Comparison of ENCODE assay signal across 12 mouse cellular contexts in genomic region chr11:51875086-51875485, GRCm38 (mm10). TPM values are rescaled to one million over a fixed set of nuclear protein-coding genes. Genes with fewer than 3 reads are reported as not detected.
DNase-seq lines count a peak whose midpoint lies in the region; ATAC-seq and TF ChIP-seq lines count a peak whose summit lies in the region.
"Had no signal": no experiment of that assay in that cellular context is flagged by ENCODE, and none has a peak within 500 bp of the region (broad histone marks: within the 10 kb centered on the region; RNA-seq: fewer than 3 reads in every experiment).

No protein-coding gene starts in this region.

- H3K4me2 ChIP-seq in embryonic facial prominence, embryonic 15.5 days (replicated peaks) = no peak overlapping the region
- H3K4me2 ChIP-seq in hindbrain, postnatal 0 days (ENCODE audit: low read depth, low read length) = no peak overlapping the region
- no peak overlapping the region for H3K4me2 ChIP-seq in midbrain, embryonic 15.5 days
- H3K4me2 ChIP-seq: hindbrain, embryonic 15.5 days; lung, embryonic 14.5 days; neural tube, embryonic 13.5 days had no signal

- peak overlapping the region; percentile 44; the same call in 1 of the 2 replicates for H3K27ac ChIP-seq in embryonic facial prominence, embryonic 15.5 days (replicated peaks)
- H3K27ac ChIP-seq in hindbrain, postnatal 0 days = no peak overlapping the region
- no peak overlapping the region for H3K27ac ChIP-seq in midbrain, embryonic 15.5 days
- H3K27ac ChIP-seq: hindbrain, embryonic 15.5 days; left cerebral cortex, adult 2 months; neural tube, embryonic 13.5 days had no signal

- H3K36me3 ChIP-seq in embryonic facial prominence, embryonic 15.5 days = no peaks in the 10 kb centered on the region
- no peaks in the 10 kb centered on the region for H3K36me3 ChIP-seq in hindbrain, postnatal 0 days (ENCODE audit: insufficient read depth, low read length)
- no peaks in the 10 kb centered on the region for H3K36me3 ChIP-seq in midbrain, embryonic 15.5 days (replicated peaks)
- H3K36me3 ChIP-seq: hindbrain, embryonic 15.5 days; neural tube, embryonic 13.5 days had no signal

- TF ChIP-seq CTCF in hindbrain, postnatal 0 days (IDR thresholded peaks at IDR 0.05; ENCODE audit: low read depth) = no peak

- 42% methylated on average over 1 of the region's 1 CpGs for WGBS in embryonic facial prominence, embryonic 15.5 days
- WGBS in hindbrain, postnatal 0 days = 39% methylated on average over 1 of the region's 1 CpGs
- WGBS in midbrain, embryonic 15.5 days = 100% methylated on average over 1 of the region's 1 CpGs

- H3K27me3 ChIP-seq in embryonic facial prominence, embryonic 15.5 days = no peaks in the 10 kb centered on the region
- no peaks in the 10 kb centered on the region for H3K27me3 ChIP-seq in hindbrain, postnatal 0 days (ENCODE audit: insufficient read depth, low read length)
- H3K27me3 ChIP-seq in midbrain, embryonic 15.5 days (replicated peaks) = no peaks in the 10 kb centered on the region
- H3K27me3 ChIP-seq: hindbrain, embryonic 15.5 days; neural tube, embryonic 13.5 days had no signal

- H3K9ac ChIP-seq in embryonic facial prominence, embryonic 15.5 days = no peak overlapping the region
- no peak overlapping the region for H3K9ac ChIP-seq in hindbrain, postnatal 0 days (replicated peaks; ENCODE audit: low read length)
- H3K9ac ChIP-seq in midbrain, embryonic 15.5 days = no peak overlapping the region
- H3K9ac ChIP-seq: hindbrain, embryonic 15.5 days; lung, embryonic 14.5 days; neural tube, embryonic 13.5 days had no signal

- H3K4me1 ChIP-seq in embryonic facial prominence, embryonic 15.5 days = peaks cover 15% of the 10 kb centered on the region; the same call in 1 of the 2 replicates
- H3K4me1 ChIP-seq in hindbrain, postnatal 0 days (ENCODE audit: insufficient read depth, low read length) = no peaks in the 10 kb centered on the region
- H3K4me1 ChIP-seq in midbrain, embryonic 15.5 days = no peaks in the 10 kb centered on the region
- H3K4me1 ChIP-seq: hindbrain, embryonic 15.5 days; neural tube, embryonic 13.5 days had no signal

- ATAC-seq in embryonic facial prominence, embryonic 15.5 days (ENCODE audit: insufficient number of reproducible peaks, low FRiP score, low TSS enrichment, low read depth) = no peak
- peak; percentile 61; the same call in 1 of the 2 replicates for ATAC-seq in megakaryocyte-erythroid progenitor cell, adult 5-6 weeks (replicated peaks; ENCODE audit: low FRiP score, low TSS enrichment, poor library complexity, severe bottlenecking)
- no peak for ATAC-seq in hindbrain, postnatal 0 days
- no peak for ATAC-seq in midbrain, embryonic 15.5 days (replicated peaks)

- DNase-seq in layer of hippocampus, adult 11-12 months (ENCODE audit: low spot score) = peak; percentile 39
- no peak for DNase-seq in layer of hippocampus, postnatal 14 days (ENCODE audit: low spot score in 2 of 2)
- DNase-seq in MEL-GATA-1-ER (ENCODE audit: extremely low read depth, low read depth) = peak; percentile 40
- no peak for DNase-seq in hindbrain, postnatal 0 days (ENCODE audit: low spot score)
- DNase-seq: cerebellum, adult 11 months; lung, embryonic 14.5 days had no signal

- no peak overlapping the region for H3K4me3 ChIP-seq in embryonic facial prominence, embryonic 15.5 days (replicated peaks)
- H3K4me3 ChIP-seq in hindbrain, postnatal 0 days (ENCODE audit: low read length) = no peak overlapping the region
- H3K4me3 ChIP-seq in midbrain, embryonic 15.5 days = no peak overlapping the region
- H3K4me3 ChIP-seq: hindbrain, embryonic 15.5 days; left cerebral cortex, adult 2 months; neural tube, embryonic 13.5 days had no signal

- H3K9me3 ChIP-seq in embryonic facial prominence, embryonic 15.5 days (replicated peaks) = no peaks in the 10 kb centered on the region
- no peaks in the 10 kb centered on the region for H3K9me3 ChIP-seq in hindbrain, postnatal 0 days (ENCODE audit: low read length)
- no peaks in the 10 kb centered on the region for H3K9me3 ChIP-seq in midbrain, embryonic 15.5 days
- H3K9me3 ChIP-seq: hindbrain, embryonic 15.5 days; neural tube, embryonic 13.5 days had no signal

RNA-seq across cellular contexts. Expression of gene Jade2, which starts 17.6 kb away (rescaled TPM):
- 10 to 100 TPM; 14.5 to 15.0 TPM for total RNA-seq in layer of hippocampus, postnatal 14 days (2021)
- polyA plus RNA-seq in embryonic facial prominence, embryonic 15.5 days (2015; fragmentation: Nextera tagmentation; extraction: Ambion mirVana) = 2.5 and 2.6 TPM in 2 replicates
- total RNA-seq in megakaryocyte-erythroid progenitor cell, adult 5-6 weeks (2014; fragmentation: Nextera tagmentation) = 11.1 and 12.1 TPM in 2 replicates
- 7.1 and 8.9 TPM in 2 replicates for total RNA-seq in megakaryocyte-erythroid progenitor cell, adult 5-6 weeks (2017)
- total RNA-seq in hindbrain, postnatal 0 days (2014; rRNA removed) = 3.1 and 4.3 TPM in 2 replicates
- 1.1 and 1.2 TPM in 2 replicates for polyA plus RNA-seq in hindbrain, postnatal 0 days (2015; fragmentation: Nextera tagmentation; extraction: Ambion mirVana)
- 0.56 and 0.68 TPM in 2 replicates for polyA plus RNA-seq in midbrain, embryonic 15.5 days (2015; fragmentation: Nextera tagmentation; extraction: Ambion mirVana)

Comparison
In these comparisons a context has a peak if more than half of its experiments do, and no peak if none do; other contexts are left out.
1. DNase-seq: peak in layer of hippocampus, adult 11-12 months (single experiment) and MEL-GATA-1-ER (single experiment); none in layer of hippocampus, postnatal 14 days (0 of 2) and hindbrain, postnatal 0 days (single experiment).